Mouse (Mus musculus) lung, adult 2 months (tissue): ENCODE measurements around the gene Rala.

Source experiments
- CTCF ChIP-seq: fragments of 200-500 bp; IDR thresholded peaks from 2 replicates; pipeline ENCODE4 v1.5.1; 2011; ENCODE audit warnings: mild to moderate bottlenecking, low read length, control low read depth; ENCODE audit not compliant: insufficient read depth
- POLR2A ChIP-seq: fragments of 200-500 bp; IDR thresholded peaks from 2 replicates; pipeline ENCODE4 v1.6.1; 2011; ENCODE audit warnings: low read depth, mild to moderate bottlenecking, control low read depth, low read length, borderline replicate concordance; ENCODE audit errors: extremely low read depth

- TF ChIP-seq POLR2A = no peak
- peak; percentile 38; the same call in 1 of the 2 replicates for TF ChIP-seq CTCF
Observed at GRCm38 (mm10) chr13:17837610-17838483, 106.2 kb downstream of the Rala start.
